Comparison of ENCODE assay signal across 21 mouse cellular contexts in genomic region chr2:16442643-16443042, GRCm38 (mm10).
A peak's percentile ranks its signal among the peaks of the same experiment; 100 is the strongest.
DNase-seq lines count a peak whose midpoint lies in the region; ATAC-seq and TF ChIP-seq lines count a peak whose summit lies in the region.
"Had no signal": no experiment of that assay in that cellular context is flagged by ENCODE, and none has a peak within 500 bp of the region (broad histone marks: within the 10 kb centered on the region; RNA-seq: fewer than 3 reads in every experiment).

No protein-coding gene starts in this region.

- H3K4me2 ChIP-seq in hindbrain, embryonic 16.5 days (ENCODE audit: low read length), result no peak overlapping the region
- no peak overlapping the region for H3K4me2 ChIP-seq in lung, embryonic 14.5 days
- H3K4me2 ChIP-seq: heart, embryonic 15.5 days; hindbrain, embryonic 12.5 days; intestine, embryonic 15.5 days; liver, embryonic 12.5 days; midbrain, embryonic 12.5 days; neural tube, embryonic 15.5 days had no signal

- H3K27ac ChIP-seq in hindbrain, embryonic 16.5 days (ENCODE audit: low read depth, low read length), result no peak overlapping the region
- H3K27ac ChIP-seq in hindbrain, embryonic 10.5 days, result no peak overlapping the region
- no peak overlapping the region for H3K27ac ChIP-seq in lung, embryonic 14.5 days (ENCODE audit: low read depth)
- H3K27ac ChIP-seq: forebrain, embryonic 10.5 days; heart, embryonic 15.5 days; hindbrain, embryonic 12.5 days; intestine, embryonic 15.5 days; liver, embryonic 12.5 days; midbrain, embryonic 12.5 days; neural tube, embryonic 15.5 days had no signal

- H3K9ac ChIP-seq in hindbrain, embryonic 16.5 days (ENCODE audit: low read depth, low read length), result no peak overlapping the region
- H3K9ac ChIP-seq in lung, embryonic 14.5 days, result no peak overlapping the region
- H3K9ac ChIP-seq: heart, embryonic 15.5 days; hindbrain, embryonic 12.5 days; intestine, embryonic 15.5 days; liver, embryonic 12.5 days; midbrain, embryonic 12.5 days; neural tube, embryonic 15.5 days had no signal

- TF ChIP-seq POLR2A in lung, adult 2 months (IDR thresholded peaks at IDR 0.05; ENCODE audit: borderline replicate concordance, extremely low read depth, low read depth, low read length), result no peak
- TF ChIP-seq POLR2A in brain, embryonic 14.5 days (IDR thresholded peaks at IDR 0.05; ENCODE audit: borderline replicate concordance, extremely low read depth, insufficient read depth, insufficient read length, poor library complexity, severe bottlenecking), result no peak

- H3K4me1 ChIP-seq in hindbrain, embryonic 16.5 days (ENCODE audit: control insufficient read depth, insufficient read depth, low read depth, low read length), result no peaks in the 10 kb centered on the region
- H3K4me1 ChIP-seq in hindbrain, embryonic 10.5 days (replicated peaks), result no peaks in the 10 kb centered on the region
- no peaks in the 10 kb centered on the region for H3K4me1 ChIP-seq in lung, embryonic 14.5 days (ENCODE audit: insufficient read depth)
- H3K4me1 ChIP-seq in lung, adult 2 months (ENCODE audit: control insufficient read depth, insufficient read depth, low read length), result no peaks in the 10 kb centered on the region
- H3K4me1 ChIP-seq: forebrain, embryonic 10.5 days; hindbrain, embryonic 12.5 days; intestine, embryonic 15.5 days; liver, embryonic 12.5 days; midbrain, embryonic 12.5 days; neural tube, embryonic 15.5 days had no signal

- DNase-seq in adrenal gland, adult (ENCODE audit: inconsistent age in 2 of 2, low spot score in 1 of 2), result peak; percentile 21 to 82
- no peak for DNase-seq in adrenal gland, adult 8-10 months
- no peak for DNase-seq in hindbrain, embryonic 10.5 days (ENCODE audit: low spot score)
- peak; percentile 87 for DNase-seq in lung, embryonic 14.5 days
- no peak for DNase-seq in lung, adult 2 months
- DNase-seq in brain, embryonic 14.5 days (ENCODE audit: low read depth), result peak; percentile 38
- no peak for DNase-seq in right cerebral cortex, adult 2 months (ENCODE audit: low spot score in 2 of 2)
- DNase-seq: gastrocnemius, postnatal 10 days; heart, adult 18-20 months; thymus, adult 18-20 months had no signal

- H3K27me3 ChIP-seq in hindbrain, embryonic 16.5 days (replicated peaks; ENCODE audit: control insufficient read depth, insufficient read depth, low read length), result no peaks in the 10 kb centered on the region
- H3K27me3 ChIP-seq in hindbrain, embryonic 10.5 days (ENCODE audit: insufficient read depth, poor library complexity, severe bottlenecking), result no peaks in the 10 kb centered on the region
- H3K27me3 ChIP-seq in lung, embryonic 14.5 days (ENCODE audit: insufficient read depth, low read length), result no peaks in the 10 kb centered on the region
- H3K27me3 ChIP-seq: heart, embryonic 15.5 days; hindbrain, embryonic 12.5 days; intestine, embryonic 15.5 days; liver, embryonic 12.5 days; midbrain, embryonic 12.5 days; neural tube, embryonic 15.5 days had no signal

- no peak overlapping the region for H3K4me3 ChIP-seq in hindbrain, embryonic 16.5 days (ENCODE audit: low read length)
- H3K4me3 ChIP-seq in hindbrain, embryonic 10.5 days, result no peak overlapping the region
- no peak overlapping the region for H3K4me3 ChIP-seq in lung, embryonic 14.5 days (ENCODE audit: low read depth, low read length)
- H3K4me3 ChIP-seq in lung, adult 2 months (replicated peaks; ENCODE audit: extremely low read depth, low read depth, low read length), result no peak overlapping the region
- H3K4me3 ChIP-seq: forebrain, embryonic 10.5 days; heart, embryonic 15.5 days; hindbrain, embryonic 12.5 days; intestine, embryonic 15.5 days; liver, embryonic 12.5 days; midbrain, embryonic 12.5 days; myocyte; neural tube, embryonic 15.5 days had no signal

- peak; percentile 60; the same call in 1 of the 2 replicates for ATAC-seq in hindbrain, embryonic 16.5 days
- peak; percentile 75 for ATAC-seq in lung, embryonic 14.5 days (ENCODE audit: insufficient read depth)
- ATAC-seq: CD4-positive, CD25-positive, alpha-beta regulatory T cell, adult 4 months; intestine, embryonic 15.5 days; liver, embryonic 12.5 days had no signal

- H3K9me3 ChIP-seq in hindbrain, embryonic 16.5 days (ENCODE audit: control insufficient read depth, low read length), result no peaks in the 10 kb centered on the region
- H3K9me3 ChIP-seq in hindbrain, embryonic 10.5 days, result no peaks in the 10 kb centered on the region
- H3K9me3 ChIP-seq in lung, embryonic 14.5 days (ENCODE audit: low read depth, low read length), result no peaks in the 10 kb centered on the region
- H3K9me3 ChIP-seq: forebrain, embryonic 10.5 days; G1E; heart, embryonic 15.5 days; hindbrain, embryonic 12.5 days; intestine, embryonic 15.5 days; liver, embryonic 12.5 days; midbrain, embryonic 12.5 days; neural tube, embryonic 15.5 days had no signal

- WGBS in hindbrain, embryonic 16.5 days, result 73% methylated on average over 2 of the region's 2 CpGs
- WGBS in hindbrain, embryonic 10.5 days, result 93% methylated on average over 2 of the region's 2 CpGs
- WGBS in lung, embryonic 14.5 days, result 48% methylated on average over 2 of the region's 2 CpGs
- WGBS in lung, adult 2 months, result 36% methylated on average over 2 of the region's 2 CpGs

- TF ChIP-seq CTCF in lung, embryonic 14.5 days (IDR thresholded peaks at IDR 0.05; ENCODE audit: low read depth), result no peak
- TF ChIP-seq CTCF in lung, adult 2 months (IDR thresholded peaks at IDR 0.05; ENCODE audit: insufficient read depth, low read length), result no peak
- no peak for TF ChIP-seq CTCF in brain, embryonic 14.5 days (IDR thresholded peaks at IDR 0.05; ENCODE audit: borderline replicate concordance, extremely low read depth, insufficient read depth, insufficient read length)

- no peaks in the 10 kb centered on the region for H3K36me3 ChIP-seq in hindbrain, embryonic 16.5 days (ENCODE audit: control insufficient read depth, insufficient read depth, low read length)
- H3K36me3 ChIP-seq in hindbrain, embryonic 10.5 days, result no peaks in the 10 kb centered on the region
- no peaks in the 10 kb centered on the region for H3K36me3 ChIP-seq in lung, embryonic 14.5 days (ENCODE audit: insufficient read depth)
- H3K36me3 ChIP-seq: forebrain, embryonic 10.5 days; G1E; heart, embryonic 15.5 days; hindbrain, embryonic 12.5 days; intestine, embryonic 15.5 days; liver, embryonic 12.5 days; midbrain, embryonic 12.5 days; neural tube, embryonic 15.5 days had no signal

Comparison
In these comparisons a context has a peak if more than half of its experiments do, and no peak if none do; other contexts are left out.
1. DNase-seq: peak in adrenal gland, adult (2 of 2), lung, embryonic 14.5 days (single experiment) and brain, embryonic 14.5 days (single experiment); none in adrenal gland, adult 8-10 months (single experiment), hindbrain, embryonic 10.5 days (single experiment), lung, adult 2 months (single experiment) and right cerebral cortex, adult 2 months (0 of 2).